Mouse (Mus musculus): ENCODE measurements around the gene Poglut1.

Gene Poglut1

DNA sequence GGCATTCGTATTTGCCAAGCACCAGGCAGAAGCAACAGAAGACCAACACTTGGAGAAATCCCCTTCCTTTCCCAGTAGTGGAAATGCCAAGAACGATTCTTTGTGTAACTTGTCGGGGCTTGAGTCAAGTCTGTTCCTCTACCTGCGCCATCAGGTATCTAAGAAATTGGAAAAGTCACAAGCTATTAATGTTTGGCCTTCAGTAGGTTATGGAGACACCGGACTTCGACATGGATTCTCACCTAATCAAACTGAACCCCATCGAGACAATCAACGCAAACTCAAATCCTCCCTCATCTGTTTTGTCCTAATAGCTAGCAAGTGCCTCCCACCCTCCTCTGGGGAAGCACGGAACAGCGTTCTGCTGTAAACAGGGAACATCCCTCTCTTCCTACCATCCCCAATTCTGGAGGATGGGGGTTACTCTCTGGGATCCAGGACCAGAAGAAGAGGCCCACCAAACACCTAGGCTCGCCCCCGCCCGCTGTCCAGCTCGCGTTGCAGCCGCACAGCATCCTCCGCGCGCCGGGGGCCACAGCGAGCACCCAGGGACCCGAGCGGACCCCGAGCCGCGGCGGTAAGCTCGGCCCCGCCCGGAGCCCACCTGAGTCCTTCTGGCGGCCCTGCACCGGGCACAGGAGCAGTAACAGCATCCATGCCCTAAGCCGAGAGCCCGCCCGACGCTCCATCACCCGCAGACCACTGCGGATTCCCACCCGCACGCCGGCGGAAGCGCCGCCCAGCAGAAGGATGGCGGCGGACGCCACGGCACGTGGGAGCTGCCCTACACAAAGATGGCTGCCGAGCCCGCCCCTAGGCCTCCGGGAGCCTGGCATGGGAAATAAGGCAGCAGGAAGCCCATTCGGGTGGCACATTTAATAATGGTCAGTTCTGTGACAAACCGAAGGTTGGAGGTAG is at the start of gene Poglut1:
Gene Poglut1 (minus strand): TSS at position 780 of the 918 bp plus-strand sequence.
- no peak for DNase-seq (ENCODE audit: extremely low spot score, low read depth, low spot score)

DNA sequence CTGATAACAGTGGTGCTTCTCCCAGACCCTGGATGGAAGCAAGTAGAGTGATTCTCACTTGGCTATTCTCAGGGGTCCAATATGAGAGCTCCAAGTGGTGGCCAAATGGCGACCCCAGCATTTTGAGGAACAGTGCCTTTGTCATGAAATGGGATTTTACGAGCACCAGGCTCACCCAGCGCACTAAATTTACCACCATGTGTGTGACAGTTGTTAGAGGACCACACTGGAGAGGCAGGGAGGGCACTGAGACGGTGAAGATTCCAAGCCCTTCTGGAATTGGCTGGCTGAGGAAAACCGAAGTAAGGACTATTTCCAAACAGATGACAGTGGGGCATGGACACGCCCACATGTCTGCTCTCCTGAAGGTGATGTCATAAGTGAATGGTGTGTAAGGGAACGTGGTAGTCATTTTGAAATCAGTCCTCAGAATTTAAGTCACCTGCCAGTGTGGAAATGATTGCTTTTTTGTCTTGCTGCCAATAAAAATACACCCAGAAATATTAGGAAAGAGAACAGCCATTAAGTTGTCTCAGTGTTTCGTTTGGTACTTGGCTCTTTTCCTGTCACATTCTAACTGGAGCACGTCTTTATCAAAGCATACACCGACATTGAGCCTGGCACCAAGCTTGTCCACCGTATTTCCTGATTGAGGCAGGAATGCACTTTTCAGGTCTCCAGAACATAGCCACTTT is 49.1 kb upstream of the Poglut1 start:
- no peak for DNase-seq (ENCODE audit: extremely low spot score, low read depth, low spot score)

DNA sequence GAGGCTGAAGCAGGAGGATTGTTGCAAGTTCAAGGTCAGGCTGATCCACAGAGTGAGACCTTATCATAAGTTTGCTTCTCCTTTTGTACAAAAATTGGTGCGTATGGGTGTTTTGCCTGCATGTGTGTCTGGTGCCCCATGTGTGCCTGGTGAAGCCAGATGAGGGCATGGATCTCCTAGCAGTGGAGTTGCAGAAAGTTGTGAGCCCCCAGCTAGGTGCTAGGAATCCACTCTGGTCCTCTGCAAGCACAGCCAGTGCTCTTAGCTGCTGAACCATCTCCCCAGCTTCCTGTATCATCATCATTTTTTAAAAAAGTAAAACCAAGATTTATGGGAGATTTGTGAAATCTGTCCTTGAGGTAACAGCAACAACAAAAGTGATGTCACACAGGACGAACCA is 46.6 kb upstream of the Poglut1 start:
- no peak for DNase-seq (ENCODE audit: extremely low spot score, low read depth, low spot score)

DNA sequence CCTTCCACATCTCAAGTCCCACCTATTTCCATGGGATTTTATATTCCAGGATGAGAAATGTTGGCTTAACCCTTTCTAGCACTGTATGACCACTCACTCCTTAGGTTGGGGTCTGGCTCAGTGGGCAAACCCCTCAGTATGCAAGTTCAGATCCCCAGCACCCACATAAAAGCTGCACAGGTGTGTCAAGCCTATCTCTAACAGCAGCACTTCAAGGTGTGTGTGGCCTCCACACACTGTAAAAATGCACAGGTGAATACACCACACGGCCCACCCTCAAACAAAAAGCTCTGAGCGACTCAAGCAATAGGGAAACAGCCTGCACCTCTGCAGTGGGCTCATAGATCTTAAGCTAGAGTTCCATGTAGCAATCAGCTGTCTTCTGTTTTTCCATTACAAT is 46.0 kb upstream of the Poglut1 start:
- DNase-seq (ENCODE audit: extremely low spot score, low read depth, low spot score) = no peak

DNA sequence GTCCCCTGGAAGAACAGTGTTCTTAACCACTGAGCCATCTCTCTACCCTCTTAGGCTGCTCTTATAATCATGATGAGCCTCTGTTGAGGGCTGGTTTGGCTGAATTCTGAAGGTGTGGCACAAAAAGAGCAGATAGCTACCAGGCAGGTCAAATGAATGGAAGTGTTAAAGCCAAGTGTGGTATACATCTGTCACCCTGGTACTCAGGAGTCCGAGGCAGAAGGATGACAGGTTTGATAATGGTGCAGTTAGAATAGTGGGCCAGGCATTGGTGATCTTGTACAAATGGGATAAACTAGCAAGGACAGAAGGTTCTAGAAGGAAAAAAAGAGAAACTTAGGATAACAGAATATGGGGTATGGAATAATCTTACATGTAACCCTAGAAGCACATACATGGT is 44.4 kb upstream of the Poglut1 start:
- no peak for DNase-seq (ENCODE audit: extremely low spot score, low read depth, low spot score)

DNA sequence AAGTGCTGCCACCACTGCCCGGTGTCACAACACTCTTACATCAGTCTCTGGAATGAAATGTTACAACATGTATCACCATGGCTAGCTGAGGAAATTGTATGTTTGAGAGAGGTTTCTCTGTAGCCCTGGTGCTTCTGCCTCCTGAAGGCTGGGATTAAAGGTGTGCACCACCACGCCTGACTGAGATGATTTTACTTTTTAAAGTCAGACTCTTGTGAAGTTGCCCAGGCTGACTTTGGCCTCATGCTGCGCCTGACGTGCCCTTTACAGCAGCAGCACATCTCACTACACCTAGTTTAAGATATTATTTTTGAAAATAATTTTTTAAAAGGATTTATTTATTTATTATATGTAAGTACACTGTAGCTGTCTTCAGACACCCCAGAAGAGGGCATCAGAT is 42.9 kb upstream of the Poglut1 start:
- no peak for DNase-seq (ENCODE audit: extremely low spot score, low read depth, low spot score)

DNA sequence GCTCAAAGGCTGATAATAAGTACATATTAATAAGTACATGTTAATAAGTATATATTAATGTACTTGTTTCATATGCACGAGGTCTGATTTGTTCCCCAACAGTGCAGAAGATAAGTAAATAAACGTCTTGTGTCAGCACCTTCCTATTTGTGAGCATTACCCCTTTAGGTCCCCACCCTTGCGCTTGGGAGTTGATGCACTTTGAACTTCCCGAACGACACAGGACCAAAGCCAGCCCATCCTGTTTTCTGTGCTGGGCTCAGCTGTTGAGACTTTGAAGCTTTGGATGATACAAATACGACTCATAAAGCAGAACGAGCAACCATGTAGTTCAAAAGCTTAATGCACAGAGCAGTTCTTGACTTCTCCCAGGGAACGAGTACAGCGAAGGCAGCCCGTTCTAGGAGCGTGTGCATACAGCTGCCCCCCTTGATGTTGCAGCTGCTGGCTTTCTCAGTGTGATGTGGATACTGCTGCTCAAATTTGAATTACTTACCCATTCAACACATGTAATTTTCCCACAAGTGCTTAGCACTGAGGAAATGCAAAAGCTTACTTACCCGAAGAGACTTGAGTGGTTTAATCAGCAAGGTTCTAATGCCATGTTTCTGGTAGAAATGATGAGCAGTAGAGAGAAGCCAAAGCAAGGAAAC is 42.1 kb upstream of the Poglut1 start:
- no peak for DNase-seq (ENCODE audit: extremely low spot score, low read depth, low spot score)

DNA sequence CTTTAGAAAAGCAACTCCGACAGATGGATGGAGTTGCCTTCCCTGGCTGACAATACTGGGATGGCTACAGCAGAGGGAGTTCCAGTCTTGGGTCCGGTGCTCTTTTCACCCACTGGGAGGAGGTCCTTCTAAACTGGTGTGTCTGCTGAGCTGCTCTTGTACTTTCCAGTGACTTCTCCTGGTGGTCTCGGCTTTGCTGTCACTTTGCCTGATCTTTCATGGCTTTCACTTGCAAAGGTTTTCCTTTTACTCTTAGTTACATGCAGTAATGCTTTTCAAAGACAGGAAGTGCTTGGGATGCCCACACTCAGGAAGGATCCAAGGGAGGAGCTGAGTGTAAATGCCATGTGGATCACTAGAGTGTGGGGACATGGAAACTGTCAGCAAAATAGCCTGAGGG is 41.4 kb upstream of the Poglut1 start:
- no peak for DNase-seq (ENCODE audit: extremely low spot score, low read depth, low spot score)

DNA sequence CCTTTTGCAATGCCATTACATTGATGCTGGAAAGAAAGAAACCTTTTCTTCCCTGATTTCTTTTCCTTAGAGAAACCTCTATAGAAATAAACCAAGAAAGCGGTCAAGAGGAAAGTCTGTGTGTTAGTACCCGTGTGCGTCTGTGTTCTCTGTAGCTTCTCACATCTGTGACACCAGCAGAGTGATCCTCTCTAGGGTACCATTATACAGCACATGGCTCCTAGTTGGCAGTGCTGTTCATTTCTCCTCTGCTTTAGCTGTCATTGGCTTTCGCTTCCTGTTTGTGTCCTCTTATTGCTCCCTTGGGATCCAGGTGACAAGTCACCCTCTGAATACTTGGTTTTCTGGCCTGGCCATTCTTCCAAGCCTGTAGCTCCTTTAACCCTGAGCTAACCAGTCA is 37.5 kb upstream of the Poglut1 start:
- DNase-seq (ENCODE audit: extremely low spot score, low read depth, low spot score) = no peak

DNA sequence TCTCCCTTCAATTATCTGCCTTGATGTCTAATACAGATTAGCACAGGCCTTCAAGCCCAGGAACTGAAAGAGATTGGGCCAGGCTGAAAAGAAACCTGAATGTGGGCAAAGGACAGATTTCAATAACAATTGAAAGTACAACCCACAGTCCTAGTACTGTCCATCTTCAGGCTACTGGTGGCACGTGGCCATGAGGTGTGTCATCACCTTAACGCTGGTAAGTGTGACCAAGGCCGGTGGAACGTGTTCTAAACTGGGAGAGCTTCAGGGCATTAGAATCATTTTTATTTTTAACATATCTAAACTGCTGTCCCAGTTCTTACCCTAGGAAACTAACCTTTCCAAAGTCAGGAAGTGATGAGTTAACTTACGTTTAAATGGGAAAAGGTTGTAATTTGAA is 37.1 kb upstream of the Poglut1 start:
- no peak for DNase-seq (ENCODE audit: extremely low spot score, low read depth, low spot score)

DNA sequence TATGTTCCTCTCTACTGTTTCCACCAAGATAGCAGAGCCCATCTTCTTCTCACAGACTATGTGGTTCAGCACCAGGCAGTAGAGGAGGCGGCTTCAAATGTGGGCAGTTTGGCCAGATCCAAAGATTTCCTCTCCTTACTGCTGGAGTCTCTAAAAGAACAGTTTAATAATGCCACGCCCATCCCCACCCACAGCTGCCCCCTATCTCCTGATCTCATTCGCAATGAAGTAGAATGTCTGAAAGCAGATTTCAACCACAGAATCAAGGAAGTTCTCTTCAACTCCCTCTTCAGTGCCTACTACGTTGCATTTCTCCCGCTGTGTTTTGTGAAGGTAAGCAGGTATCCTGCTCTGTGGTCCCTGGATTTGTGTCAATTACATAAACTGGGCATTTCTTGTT is 35.1 kb upstream of the Poglut1 start:
- no peak for DNase-seq (ENCODE audit: extremely low spot score, low read depth, low spot score)

DNA sequence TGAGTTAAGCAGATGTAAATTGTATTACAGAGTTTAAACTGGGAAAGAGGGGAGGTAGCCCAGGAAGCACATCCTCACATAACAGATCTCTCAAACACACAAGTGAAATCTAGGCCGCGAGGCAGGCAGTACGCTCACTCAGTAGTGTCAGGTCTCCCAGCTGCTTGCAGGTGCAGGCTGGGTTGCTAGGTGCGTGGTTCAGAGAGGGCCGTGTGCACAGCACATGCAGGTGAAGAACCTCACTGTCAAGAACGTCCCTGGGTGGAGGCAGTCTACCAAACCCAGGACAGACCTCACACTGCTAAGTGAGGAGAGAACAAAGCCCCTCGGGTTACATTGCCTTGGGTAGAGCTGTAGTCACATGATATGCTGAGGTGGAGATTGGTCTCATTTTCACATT is 34.7 kb upstream of the Poglut1 start:
- DNase-seq (ENCODE audit: extremely low spot score, low read depth, low spot score) = no peak

DNA sequence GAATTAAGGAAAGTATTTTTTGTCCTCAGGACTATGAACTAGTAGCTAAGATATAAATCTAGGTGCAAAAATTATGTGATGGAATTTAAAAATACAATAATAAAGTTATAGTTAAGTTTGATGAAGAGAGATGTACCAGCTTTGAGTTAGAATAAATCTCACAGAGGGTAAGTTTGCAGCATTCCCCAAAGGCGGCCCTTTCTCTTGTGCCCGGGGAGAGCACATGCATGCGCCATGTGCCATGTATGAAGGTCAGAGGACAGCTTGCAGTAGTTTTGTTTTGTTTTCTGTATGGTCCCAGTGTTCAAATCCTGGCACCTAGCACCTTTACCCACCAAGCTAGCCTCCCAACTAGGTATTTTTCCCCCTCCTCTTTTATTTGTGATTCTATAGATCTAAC is 21.4 kb upstream of the Poglut1 start:
- no peak for DNase-seq (ENCODE audit: extremely low spot score, low read depth, low spot score)

DNA sequence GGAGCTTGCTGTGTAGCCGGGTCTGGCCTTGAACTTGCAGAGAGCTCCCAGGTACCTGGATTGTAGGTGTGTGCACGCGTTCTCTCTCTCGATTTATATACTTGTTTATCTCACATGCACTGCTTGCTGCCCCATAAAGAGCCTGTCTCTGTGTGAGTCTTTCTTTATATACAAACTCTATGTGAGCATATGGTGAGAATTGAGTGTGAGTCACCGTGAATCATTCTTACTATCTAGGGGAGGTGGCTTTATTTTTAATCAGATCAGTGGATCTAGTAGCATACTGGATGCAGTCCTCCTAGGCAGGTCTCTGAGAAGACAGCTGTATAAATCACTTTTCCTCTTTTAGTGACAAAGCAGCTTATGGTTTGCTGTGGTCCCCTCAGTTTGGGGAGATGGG is 18.1 kb upstream of the Poglut1 start:
- no peak for DNase-seq (ENCODE audit: extremely low spot score, low read depth, low spot score)

DNA sequence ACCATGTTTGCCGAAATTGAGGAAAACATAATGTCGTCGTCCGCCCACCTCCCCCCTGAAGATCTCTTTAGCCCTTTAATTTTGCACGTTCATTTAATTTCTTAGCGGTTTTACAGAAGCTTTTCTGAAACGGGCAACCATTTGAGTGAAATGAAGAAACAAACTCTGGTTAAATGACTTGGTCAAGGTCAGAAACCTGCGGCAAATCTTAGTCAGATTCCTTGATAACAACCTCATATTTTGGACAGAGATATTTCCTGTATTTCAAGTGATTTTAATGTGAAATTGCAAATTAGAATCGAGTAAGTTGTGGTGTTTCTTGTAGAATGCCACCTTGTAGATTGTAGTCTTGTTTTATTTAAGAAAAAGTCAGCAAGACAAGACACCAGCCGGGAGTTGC is 13.5 kb upstream of the Poglut1 start:
- no peak for DNase-seq (ENCODE audit: extremely low spot score, low read depth, low spot score)

DNA sequence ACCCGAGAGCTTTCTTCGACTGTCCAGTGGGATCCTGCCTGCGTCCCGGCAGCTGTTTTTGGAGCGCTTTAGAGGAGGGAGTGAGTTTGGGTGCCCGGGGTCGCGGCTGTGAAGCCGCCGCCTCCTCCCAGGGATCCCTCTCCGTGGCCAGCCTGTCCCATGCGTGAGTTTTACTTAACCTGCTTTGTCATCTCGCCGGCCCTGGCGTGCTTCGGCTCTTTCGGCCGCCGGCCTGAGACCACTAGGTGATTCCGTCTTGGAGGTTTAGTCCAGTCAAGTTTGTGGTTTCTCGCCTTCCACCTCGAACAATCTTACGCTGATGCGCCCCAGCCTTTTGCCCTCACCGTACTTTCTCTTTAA is 12.9 kb upstream of the Poglut1 start:
- no peak for DNase-seq (ENCODE audit: extremely low spot score, low read depth, low spot score)

DNA sequence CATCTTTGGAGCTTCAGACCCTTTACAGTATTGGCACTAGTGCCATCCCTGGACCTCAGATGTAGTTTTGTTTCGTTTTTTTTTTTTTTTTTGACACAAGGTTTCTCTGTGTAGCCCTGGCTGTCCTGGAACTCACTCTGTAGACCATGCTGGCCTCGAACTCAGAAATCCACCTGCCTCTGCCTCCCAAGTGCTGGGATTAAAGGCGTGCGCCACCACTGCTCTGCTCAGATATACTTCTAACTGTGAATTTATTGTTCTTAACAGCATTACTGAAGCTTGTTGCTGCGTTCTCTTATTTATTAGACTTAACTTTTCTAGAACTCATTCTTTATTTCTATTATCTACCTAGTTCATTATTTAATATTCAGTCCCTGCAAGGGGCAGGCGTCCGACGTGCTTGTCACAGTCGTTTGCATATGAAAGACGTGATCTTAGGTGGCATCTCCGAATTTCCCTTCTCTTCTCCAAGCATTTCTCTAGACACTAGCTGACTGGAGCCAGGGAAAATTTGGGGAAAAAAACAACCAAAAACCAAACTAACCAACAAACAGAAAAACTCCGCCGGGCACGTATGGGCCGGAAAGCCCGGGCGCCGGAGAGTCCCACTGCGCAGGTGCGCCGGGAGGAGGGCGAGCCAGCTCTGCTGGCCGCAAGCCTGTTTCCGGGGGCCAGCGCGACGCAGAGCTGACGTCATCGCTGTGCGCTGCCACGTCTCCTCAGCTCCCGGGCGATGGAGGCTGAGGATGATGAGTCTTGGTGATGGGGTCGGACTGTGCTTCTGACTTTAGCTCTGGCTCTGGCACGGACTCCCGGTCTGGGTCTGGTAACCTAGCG is 12.3 kb upstream of the Poglut1 start:
- DNase-seq (ENCODE audit: extremely low spot score, low read depth, low spot score) = peak; percentile 73

DNA sequence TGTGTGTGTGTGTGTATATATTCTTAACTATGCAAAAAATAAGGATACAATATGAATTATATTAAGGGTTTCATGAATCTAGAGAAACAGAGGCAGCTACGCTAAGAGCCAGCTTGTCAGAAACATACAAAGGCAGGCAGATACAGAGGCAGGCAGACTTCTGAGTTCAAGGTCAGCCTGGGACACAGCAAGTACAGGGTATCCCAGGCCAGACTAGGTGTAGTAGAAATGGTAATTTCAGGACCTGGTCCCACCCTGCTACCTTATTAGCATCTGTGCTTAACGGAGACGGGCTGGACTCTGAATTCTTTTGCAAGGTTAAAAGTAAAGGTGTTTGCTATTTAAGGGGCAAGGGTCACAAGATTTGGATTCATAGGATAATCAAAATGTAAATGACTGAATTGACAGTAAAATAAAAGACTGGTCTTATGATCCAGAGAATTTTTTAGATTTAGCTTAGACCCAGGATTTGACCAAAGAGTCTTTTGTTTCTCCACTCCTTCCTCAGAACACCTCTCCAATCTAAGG is 8.2 kb upstream of the Poglut1 start, which contains the start of gene Tmem39a:
Gene Tmem39a (plus strand): TSS at position 478 of the 528 bp plus-strand sequence.
- DNase-seq (ENCODE audit: extremely low spot score, low read depth, low spot score) = no peak

DNA sequence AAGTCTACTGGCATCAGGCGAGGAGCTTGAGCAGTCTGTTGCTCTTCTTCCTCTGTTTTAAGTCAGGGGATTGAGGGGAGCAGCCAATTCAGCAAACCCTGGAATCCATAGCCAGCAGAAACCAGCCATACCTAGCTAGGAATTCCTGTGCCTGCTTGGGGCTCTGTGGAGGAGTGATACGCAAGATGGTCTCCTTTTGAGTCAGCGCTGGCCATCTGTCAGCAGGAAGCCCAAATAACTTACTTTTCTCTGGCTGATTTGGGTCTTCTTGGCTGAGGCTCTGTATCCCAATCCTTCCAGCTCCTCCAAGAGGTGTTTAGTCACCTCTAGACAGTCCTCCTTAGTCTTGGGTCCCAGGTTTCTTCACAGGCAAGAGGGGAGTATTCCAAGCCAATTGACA is 5.9 kb upstream of the Poglut1 start:
- DNase-seq (ENCODE audit: extremely low spot score, low read depth, low spot score) = no peak

DNA sequence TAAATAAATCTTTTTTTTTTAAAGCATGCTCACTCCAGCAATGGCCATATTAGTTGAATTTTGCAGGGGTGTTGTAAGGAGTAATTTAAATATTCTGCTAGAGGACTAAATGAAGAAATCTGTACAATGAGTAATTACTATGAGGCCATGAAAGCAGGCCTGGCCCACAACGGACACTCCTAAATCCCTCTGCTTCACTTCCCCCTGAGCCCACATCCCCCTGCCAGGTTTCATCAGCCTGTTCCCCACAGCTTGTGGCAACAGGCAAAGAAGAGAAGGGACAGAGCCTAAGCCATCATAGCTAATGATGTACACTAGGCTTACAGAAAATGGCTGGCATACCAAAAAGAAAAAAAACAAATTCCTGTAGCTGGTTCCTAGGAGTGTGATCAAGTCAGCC is 2.1 kb downstream of the Poglut1 start:
- no peak for DNase-seq (ENCODE audit: extremely low spot score, low read depth, low spot score)

Data from hindlimb bud, embryonic 11.5 days (tissue).